Mouse (Mus musculus): Measurements from ENCODE around the gene Usp7. TPM values are rescaled to one million over a fixed set of nuclear protein-coding genes. Genes with fewer than 3 reads are reported as not detected.

The Usp7 gene
- polyA plus RNA-seq, 1 experiment from 2014 or later: 22.6 TPM

DNA sequence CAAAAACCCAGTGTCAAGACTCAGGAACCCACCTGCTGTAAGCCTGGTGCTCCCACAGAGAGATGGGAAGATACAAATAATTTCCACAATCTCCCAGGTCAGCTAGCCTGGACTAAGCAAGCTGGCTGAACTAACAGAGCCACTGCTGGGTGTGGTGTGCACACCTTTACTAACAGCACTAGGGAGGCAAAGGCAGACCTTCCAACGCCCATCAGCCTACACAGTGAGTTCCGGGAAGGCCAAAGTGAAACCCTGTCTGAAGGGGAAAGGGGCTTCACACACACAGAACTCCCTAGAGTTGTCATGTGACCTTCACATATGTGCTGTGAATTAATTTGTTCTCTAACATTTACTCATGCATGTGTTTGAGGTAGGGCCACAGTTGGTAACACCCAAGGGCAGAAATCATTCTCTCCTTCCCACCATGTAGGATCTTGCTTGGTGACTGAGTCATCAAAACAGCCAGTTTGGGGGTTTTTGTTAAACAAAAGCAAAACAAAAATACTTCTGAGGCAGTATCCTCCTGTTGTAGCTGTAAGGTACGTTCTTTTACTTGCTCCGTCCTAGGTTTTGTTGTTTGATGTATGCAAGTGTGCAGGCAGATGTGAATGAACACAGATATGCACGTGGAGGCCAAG, 63.9 kb downstream of the Usp7 start:
- Histone ChIP-seq H3K4me3 (replicated peaks) (no peak overlapping the region), H3K4me2 (replicated peaks) (no peak overlapping the region), H3K4me1 (replicated peaks) (peaks cover 15% of the 10 kb centered on the region), H3K9me3 (no peaks in the 10 kb centered on the region), H3K36me3 (no peaks in the 10 kb centered on the region), H3K27ac (no peak overlapping the region), H3K9ac (no peak overlapping the region), H3K27me3 (replicated peaks) (no peaks in the 10 kb centered on the region)
- ATAC-seq: no peak
- WGBS: 81% methylated on average over 5 of the region's 5 CpGs

DNA sequence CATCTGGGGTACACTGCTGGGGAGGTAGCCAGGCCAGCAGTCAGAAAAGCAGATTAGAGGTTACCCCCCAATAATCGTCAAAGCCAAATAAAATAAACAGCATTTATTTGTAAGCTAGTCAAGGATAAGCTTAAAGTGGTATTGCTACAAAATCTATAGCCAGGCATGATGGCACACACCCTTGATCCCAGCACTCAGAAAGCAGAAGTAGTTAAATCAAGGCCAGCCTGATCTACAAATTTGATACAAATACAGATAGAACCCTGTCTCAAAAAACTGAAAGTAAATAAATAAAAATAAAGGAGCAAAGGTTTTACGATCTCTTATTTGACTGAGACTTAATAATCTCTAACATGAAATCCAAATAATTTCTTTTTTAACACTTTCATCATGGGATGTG, 66.3 kb downstream of the Usp7 start:
- H3K27ac ChIP-seq: no peak overlapping the region
- H3K27me3 ChIP-seq (replicated peaks): no peaks in the 10 kb centered on the region
- ATAC-seq: no peak
- WGBS: 78% methylated on average over 2 of the region's 2 CpGs
- no peak overlapping the region for H3K4me2 ChIP-seq (replicated peaks)
- H3K36me3 ChIP-seq: no peaks in the 10 kb centered on the region
- no peak overlapping the region for H3K4me3 ChIP-seq (replicated peaks)
- peaks cover 10% of the 10 kb centered on the region; the same call in 1 of the 2 replicates for H3K4me1 ChIP-seq (replicated peaks)
- no peak overlapping the region for H3K9ac ChIP-seq
- no peaks in the 10 kb centered on the region for H3K9me3 ChIP-seq

DNA sequence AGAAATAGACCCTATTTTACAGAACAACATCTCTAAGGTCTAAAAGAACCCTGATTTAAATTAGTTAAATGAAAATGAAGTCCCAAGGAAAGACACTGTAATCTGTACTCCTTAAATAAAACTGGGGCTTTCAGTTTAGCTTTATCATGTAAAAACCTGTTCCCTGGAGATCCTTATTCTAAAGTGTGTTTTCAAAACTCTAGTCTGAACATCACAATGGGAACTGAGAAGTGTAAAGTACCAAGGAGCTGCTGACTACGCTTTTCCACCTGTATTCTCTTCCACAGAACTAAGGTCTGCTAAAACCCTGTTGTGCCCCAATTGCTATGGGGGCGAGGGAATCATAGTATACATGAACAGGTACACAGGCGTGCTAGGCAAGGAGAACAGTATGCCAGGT, 68.1 kb downstream of the Usp7 start:
- Histone ChIP-seq H3K9me3 (no peaks in the 10 kb centered on the region), H3K27me3 (replicated peaks) (no peaks in the 10 kb centered on the region), H3K36me3 (no peaks in the 10 kb centered on the region), H3K4me2 (replicated peaks) (no peak overlapping the region), H3K27ac (no peak overlapping the region), H3K4me3 (replicated peaks) (no peak overlapping the region), H3K4me1 (replicated peaks) (0 out of 2 replicates have a peak, but pooled peaks cover 9% of the 10 kb centered on the region), H3K9ac (no peak overlapping the region)
- WGBS: 88% methylated on average over 3 of the region's 3 CpGs
- ATAC-seq: no peak

DNA sequence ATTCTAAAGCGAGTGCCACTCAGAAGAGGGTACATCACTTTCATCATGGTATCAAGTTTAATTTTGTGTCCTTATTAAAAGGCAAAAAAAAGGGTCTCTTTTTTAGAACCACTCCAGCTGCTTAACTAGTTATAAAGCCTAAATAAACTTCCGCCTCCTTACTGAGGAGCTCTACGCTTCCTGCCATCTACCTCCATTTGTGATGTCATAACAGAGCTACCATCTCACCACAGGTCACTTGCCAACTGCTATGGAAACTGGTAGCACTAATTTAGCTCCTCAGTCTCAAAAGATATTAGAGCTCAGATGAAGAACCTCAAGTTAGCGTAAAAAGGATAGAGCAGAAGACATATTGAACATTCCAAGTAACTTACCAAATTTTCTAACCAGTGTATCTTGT, 71.7 kb downstream of the Usp7 start:
- no peak overlapping the region for H3K4me3 ChIP-seq (replicated peaks)
- 92% methylated on average over 4 of the region's 4 CpGs for WGBS
- H3K9ac ChIP-seq: no peak overlapping the region
- no peak for ATAC-seq
- H3K36me3 ChIP-seq: no peaks in the 10 kb centered on the region
- no peak overlapping the region for H3K27ac ChIP-seq
- 0 out of 2 replicates have a peak, but pooled peaks cover 5% of the 10 kb centered on the region for H3K4me1 ChIP-seq (replicated peaks)
- no peak overlapping the region for H3K4me2 ChIP-seq (replicated peaks)
- H3K27me3 ChIP-seq (replicated peaks): no peaks in the 10 kb centered on the region
- H3K9me3 ChIP-seq: no peaks in the 10 kb centered on the region

DNA sequence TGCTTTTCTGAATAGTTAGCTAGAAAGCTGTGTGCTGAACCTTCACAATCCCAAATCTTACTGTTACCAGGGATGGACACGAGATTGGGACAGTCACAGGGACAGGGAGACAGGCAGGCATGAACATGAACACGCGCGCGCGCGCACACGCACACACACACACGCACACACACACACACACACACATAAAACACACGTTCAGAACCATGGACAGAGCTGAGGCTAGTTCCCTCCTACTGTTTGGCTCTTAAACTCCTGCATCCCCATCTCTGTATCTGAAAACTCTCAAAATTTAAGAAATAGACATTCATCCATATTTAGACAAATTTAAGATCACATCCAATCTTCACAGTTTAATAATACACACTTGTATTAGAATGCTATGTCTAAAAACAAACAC, 74.4 kb downstream of the Usp7 start:
- WGBS: 88% methylated on average over 10 of the region's 10 CpGs

DNA sequence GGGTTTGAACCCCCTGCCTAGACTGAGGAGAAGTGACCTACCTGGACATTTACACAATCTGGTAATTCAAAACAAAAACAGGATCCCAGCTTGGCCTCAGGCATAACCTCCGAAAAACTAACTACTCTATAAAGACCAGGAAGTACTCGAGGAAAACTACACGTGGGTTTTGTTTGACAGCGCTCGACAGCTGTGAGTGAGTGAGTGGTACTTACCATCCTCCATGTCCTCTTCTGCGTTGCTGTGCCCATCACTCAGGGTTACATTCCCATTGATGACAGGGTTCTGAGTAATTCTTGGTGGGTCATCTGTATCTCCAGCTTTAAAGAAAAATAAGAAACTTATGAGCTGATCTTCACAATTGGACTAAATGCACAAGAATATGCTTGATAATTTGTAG, 75.8 kb downstream of the Usp7 start:
- Histone ChIP-seq H3K4me3 (replicated peaks) (no peak overlapping the region), H3K9me3 (no peaks in the 10 kb centered on the region), H3K27ac (no peak overlapping the region), H3K27me3 (replicated peaks) (no peaks in the 10 kb centered on the region), H3K36me3 (peaks cover 6% of the 10 kb centered on the region; the same call in 1 of the 2 replicates), H3K9ac (no peak overlapping the region), H3K4me2 (replicated peaks) (no peak overlapping the region), H3K4me1 (replicated peaks) (0 out of 2 replicates have a peak, but pooled peaks cover 5% of the 10 kb centered on the region)
- ATAC-seq: no peak
- 56% methylated on average over 6 of the region's 6 CpGs for WGBS

More for the DNA sequence above, 74.4 kb downstream of the Usp7 start:
- Histone ChIP-seq H3K27me3 (replicated peaks) (no peaks in the 10 kb centered on the region), H3K4me3 (replicated peaks) (no peak overlapping the region), H3K27ac (no peak overlapping the region), H3K9ac (no peak overlapping the region), H3K36me3 (no peaks in the 10 kb centered on the region), H3K9me3 (no peaks in the 10 kb centered on the region), H3K4me1 (replicated peaks) (0 out of 2 replicates have a peak, but pooled peaks cover 5% of the 10 kb centered on the region), H3K4me2 (replicated peaks) (no peak overlapping the region)
- no peak for ATAC-seq

DNA sequence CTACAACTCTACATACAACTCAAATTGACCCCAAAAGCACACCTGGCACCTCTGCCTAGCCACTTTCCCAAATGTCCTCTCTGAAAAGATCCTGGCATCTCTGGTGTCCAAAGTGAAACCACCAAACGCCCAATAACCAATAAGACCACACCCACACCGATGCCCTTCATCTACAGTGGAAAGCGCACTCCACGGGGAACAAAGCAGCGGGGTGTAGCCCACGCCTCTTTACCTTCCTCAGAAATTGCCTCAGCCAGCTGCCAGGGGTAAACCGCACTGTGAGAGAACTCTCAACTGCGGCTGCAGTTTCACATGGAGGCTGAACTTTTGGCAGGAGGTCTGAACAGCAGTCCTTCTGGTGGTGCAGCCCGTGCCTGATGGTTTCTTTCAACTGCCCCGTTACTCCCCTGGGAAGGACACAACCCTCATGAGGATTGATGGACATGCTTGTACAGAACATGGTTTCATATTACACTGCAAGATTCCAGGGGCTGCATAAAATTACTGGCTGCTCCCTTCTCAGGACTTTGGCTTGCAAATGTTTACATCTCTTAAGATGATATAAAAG, 76.5 kb downstream of the Usp7 start:
- no peak overlapping the region for H3K27ac ChIP-seq
- ATAC-seq: peak; percentile 41; the same call in 1 of the 2 replicates

DNA sequence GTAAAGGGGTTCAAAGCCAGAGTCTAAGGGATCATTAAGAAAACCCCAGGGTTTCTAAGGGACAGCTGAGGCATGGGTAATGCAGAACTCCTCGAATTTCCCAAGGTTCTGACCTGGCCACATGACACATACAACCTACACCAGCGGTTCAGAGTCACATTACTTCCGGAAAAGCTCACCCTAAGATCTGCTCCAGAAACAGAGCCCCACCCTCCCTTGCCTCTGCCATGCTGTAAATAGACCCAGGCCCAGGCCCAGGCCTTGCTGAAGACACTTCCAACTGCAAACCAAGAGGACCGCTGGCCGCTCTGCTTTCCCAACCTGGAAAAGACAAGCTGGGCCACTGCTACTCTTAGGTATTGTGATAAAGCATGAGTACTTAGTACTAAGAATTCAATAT, 77.3 kb downstream of the Usp7 start:
- Histone ChIP-seq H3K27me3 (replicated peaks) (no peaks in the 10 kb centered on the region), H3K9ac (no peak overlapping the region), H3K4me2 (replicated peaks) (no peak overlapping the region), H3K4me1 (replicated peaks) (0 out of 2 replicates have a peak, but pooled peaks cover 5% of the 10 kb centered on the region), H3K36me3 (peaks cover 19% of the 10 kb centered on the region; the same call in 1 of the 2 replicates), H3K4me3 (replicated peaks) (no peak overlapping the region), H3K9me3 (no peaks in the 10 kb centered on the region), H3K27ac (no peak overlapping the region)
- WGBS: 83% methylated on average over 5 of the region's 5 CpGs
- ATAC-seq: no peak

More for the DNA sequence above, 76.5 kb downstream of the Usp7 start:
- H3K9ac ChIP-seq: no peak overlapping the region
- H3K4me3 ChIP-seq (replicated peaks): no peak overlapping the region
- no peaks in the 10 kb centered on the region for H3K9me3 ChIP-seq
- no peak overlapping the region for H3K4me2 ChIP-seq (replicated peaks)
- peaks cover 13% of the 10 kb centered on the region; the same call in 1 of the 2 replicates for H3K36me3 ChIP-seq
- 61% methylated on average over 10 of the region's 10 CpGs for WGBS
- 0 out of 2 replicates have a peak, but pooled peaks cover 5% of the 10 kb centered on the region for H3K4me1 ChIP-seq (replicated peaks)
- no peaks in the 10 kb centered on the region for H3K27me3 ChIP-seq (replicated peaks)

DNA sequence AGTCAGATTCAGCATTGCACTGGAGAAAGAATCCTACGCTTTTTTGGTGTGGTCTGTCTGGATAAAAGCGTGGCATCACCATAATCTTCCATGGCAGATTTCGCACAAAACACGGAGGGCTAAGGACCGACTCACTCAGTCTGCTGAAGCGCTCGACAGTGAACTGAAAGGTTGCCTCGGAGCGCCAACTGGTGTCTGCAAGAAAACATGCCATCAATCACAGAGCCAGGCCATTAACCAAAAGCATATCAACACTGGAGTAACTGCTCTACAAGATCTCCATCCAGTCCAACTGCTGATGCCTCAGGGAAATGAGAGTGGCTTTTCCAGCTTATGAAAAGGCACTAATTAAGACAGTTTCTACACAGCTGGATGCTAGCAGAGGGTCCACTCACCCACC, 80.1 kb downstream of the Usp7 start:
- Histone ChIP-seq H3K27me3 (replicated peaks) (no peaks in the 10 kb centered on the region), H3K4me2 (replicated peaks) (no peak overlapping the region), H3K36me3 (peaks cover 41% of the 10 kb centered on the region), H3K4me3 (replicated peaks) (no peak overlapping the region), H3K4me1 (replicated peaks) (no peaks in the 10 kb centered on the region), H3K9me3 (no peaks in the 10 kb centered on the region), H3K9ac (no peak overlapping the region), H3K27ac (no peak overlapping the region)
- WGBS: 82% methylated on average over 9 of the region's 9 CpGs
- ATAC-seq: no peak

DNA sequence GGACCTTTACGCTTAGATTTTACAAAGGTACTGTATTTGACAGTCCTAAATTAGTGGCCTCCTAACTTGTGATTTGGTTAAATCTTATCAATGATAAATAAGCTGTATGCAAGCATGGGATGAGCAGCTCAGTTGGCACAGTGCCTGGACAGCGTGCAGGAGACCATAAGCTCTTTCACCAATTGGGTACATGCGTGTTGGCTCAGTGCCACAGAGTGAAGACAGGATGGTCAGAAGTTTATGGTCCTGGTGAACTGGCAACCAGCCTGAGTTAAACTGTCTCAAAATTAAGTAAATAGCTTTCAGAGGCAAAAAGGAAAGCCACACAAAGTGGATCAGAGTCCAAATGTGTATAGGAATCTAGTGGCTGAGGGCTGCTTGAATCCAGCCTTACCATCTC, 91.5 kb downstream of the Usp7 start:
- no peak overlapping the region for H3K4me3 ChIP-seq (replicated peaks)
- ATAC-seq: no peak
- no peak overlapping the region for H3K27ac ChIP-seq
- no peak overlapping the region for H3K4me2 ChIP-seq (replicated peaks)
- H3K9me3 ChIP-seq: no peaks in the 10 kb centered on the region
- H3K27me3 ChIP-seq (replicated peaks): no peaks in the 10 kb centered on the region
- no peaks in the 10 kb centered on the region for H3K4me1 ChIP-seq (replicated peaks)
- H3K36me3 ChIP-seq: peaks cover 53% of the 10 kb centered on the region
- no peak overlapping the region for H3K9ac ChIP-seq
- WGBS: 79% methylated on average over 3 of the region's 3 CpGs

DNA sequence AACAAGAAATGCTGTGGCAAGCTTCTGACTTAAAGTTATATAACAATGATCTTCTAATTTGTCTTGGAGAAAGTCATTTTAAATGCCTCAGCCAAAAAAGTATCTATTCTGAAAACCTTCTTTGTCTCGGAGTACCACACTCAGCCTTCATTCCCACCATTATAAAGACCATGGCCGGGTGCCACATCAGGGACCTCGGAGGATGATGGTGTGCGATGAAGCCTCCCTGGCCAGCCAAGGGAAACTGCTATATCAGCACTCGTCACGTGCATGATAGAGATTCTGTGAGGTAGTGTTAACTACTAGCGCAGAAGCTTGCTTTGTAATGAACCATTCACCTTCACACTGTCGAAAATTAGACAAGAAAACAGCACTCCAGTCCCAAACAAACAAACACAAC, 92.6 kb downstream of the Usp7 start:
- no peak for ATAC-seq
- H3K27ac ChIP-seq: no peak overlapping the region
- H3K9ac ChIP-seq: no peak overlapping the region
- H3K4me3 ChIP-seq (replicated peaks): no peak overlapping the region
- no peaks in the 10 kb centered on the region for H3K4me1 ChIP-seq (replicated peaks)
- no peaks in the 10 kb centered on the region for H3K27me3 ChIP-seq (replicated peaks)
- WGBS: 89% methylated on average over 8 of the region's 8 CpGs
- no peaks in the 10 kb centered on the region for H3K9me3 ChIP-seq
- peaks cover 57% of the 10 kb centered on the region for H3K36me3 ChIP-seq
- no peak overlapping the region for H3K4me2 ChIP-seq (replicated peaks)

DNA sequence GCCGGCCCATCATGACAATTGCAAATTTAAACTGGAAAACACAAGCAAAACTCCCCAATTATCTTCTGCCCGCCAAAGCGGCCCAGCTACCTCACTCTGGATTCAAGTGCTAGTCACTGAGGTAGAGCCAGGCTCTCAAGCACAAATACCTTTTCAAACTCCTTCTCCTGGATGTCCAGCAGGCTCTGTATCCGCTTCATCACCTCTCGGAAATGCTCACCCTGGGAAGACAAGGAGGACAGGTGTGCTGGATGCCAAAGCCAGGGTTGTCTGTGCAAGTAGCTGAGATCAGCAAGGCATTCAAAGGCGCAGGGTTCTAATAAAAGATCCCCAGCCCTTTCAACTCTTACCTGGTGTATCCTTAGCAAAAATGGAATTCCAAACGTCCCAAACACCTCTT, 100.9 kb downstream of the Usp7 start:
- ATAC-seq: no peak
- peaks cover 48% of the 10 kb centered on the region for H3K36me3 ChIP-seq
- no peak overlapping the region for H3K4me2 ChIP-seq (replicated peaks)
- peaks cover 7% of the 10 kb centered on the region for H3K4me1 ChIP-seq (replicated peaks)
- no peaks in the 10 kb centered on the region for H3K9me3 ChIP-seq
- H3K27me3 ChIP-seq (replicated peaks): no peaks in the 10 kb centered on the region
- H3K9ac ChIP-seq: no peak overlapping the region
- H3K27ac ChIP-seq: no peak overlapping the region
- 92% methylated on average over 7 of the region's 7 CpGs for WGBS
- no peak overlapping the region for H3K4me3 ChIP-seq (replicated peaks)

Data from intestine, embryonic 15.5 days (tissue).